Mouse (Mus musculus) left cerebral cortex, adult 9 months (tissue): ENCODE measurements at regions not wholly inside any gene's neighbourhood (a gene's known extent, or its start where the extent isn't known, plus 50 kb on each side); places are given as distances from the start of the nearest gene placed in this dataset.

ENCODE experiments used
- DNase-seq, 2 experiments: peaks; one replicate each; pipeline ENCODE4 v3.0.0; 2022; ENCODE audit warnings: low spot score in 2 of 2

DNA sequence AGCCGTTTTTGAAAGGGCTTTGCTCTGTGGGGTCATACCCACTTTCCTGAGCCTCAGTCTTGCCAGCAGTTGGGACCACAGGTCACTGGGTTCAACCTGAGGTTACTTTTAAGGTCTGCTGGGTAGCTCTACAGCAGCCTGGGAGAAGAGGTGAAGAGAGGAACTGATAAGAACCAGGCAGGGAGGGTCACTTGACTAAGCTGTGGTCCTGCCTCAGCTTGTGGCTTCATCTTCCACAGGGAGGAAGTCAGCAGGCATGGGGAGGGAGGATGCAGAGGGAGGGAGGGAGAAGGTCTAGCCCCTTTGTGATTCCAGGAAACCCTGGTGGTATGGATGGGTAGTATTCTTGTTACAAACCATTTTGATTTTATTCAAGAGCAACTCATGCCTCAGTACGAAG, 59.9 kb upstream of the Lrpap1 start:
- no peak for DNase-seq

DNA sequence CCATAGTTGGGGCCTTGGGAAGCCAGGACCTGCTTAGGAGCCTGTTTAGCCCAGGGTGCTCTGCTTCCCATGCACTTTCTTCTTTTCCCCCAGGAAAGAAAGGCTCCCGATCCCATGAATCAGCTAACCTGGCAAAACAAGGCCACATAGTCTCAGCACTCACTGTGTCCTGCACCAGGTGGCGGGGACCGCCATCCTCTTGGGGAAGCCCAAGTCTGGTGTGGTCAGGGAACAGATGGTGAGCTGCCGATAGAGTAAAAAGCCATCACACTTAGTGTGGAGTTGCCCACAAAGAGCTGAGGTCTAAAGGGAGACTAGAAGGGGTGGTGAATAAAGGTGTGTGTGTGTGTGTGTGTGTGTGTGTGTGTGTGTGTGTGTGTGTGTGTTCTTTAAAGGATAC, 57.0 kb upstream of the Lrpap1 start:
- DNase-seq, result no peak

DNA sequence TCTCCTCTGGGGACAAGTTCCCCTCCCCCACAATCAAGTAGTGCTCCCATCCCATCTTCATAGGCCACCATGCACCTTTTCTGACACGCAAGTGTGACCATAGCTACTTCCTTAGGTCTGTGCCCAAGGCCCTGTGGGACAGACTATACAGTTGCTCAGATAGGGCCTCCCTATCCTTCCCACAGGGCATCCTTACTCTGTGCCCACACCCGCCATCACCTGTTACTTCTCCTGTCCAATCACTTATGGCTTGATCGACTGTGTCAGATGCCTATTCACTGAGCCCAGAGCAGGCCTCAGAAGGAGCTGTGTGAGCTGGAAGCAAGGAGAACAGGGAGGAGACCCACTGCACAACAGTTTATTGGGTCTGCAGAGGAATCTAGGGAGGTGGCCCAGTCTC, 56.6 kb upstream of the Lrpap1 start:
- DNase-seq, result no peak

DNA sequence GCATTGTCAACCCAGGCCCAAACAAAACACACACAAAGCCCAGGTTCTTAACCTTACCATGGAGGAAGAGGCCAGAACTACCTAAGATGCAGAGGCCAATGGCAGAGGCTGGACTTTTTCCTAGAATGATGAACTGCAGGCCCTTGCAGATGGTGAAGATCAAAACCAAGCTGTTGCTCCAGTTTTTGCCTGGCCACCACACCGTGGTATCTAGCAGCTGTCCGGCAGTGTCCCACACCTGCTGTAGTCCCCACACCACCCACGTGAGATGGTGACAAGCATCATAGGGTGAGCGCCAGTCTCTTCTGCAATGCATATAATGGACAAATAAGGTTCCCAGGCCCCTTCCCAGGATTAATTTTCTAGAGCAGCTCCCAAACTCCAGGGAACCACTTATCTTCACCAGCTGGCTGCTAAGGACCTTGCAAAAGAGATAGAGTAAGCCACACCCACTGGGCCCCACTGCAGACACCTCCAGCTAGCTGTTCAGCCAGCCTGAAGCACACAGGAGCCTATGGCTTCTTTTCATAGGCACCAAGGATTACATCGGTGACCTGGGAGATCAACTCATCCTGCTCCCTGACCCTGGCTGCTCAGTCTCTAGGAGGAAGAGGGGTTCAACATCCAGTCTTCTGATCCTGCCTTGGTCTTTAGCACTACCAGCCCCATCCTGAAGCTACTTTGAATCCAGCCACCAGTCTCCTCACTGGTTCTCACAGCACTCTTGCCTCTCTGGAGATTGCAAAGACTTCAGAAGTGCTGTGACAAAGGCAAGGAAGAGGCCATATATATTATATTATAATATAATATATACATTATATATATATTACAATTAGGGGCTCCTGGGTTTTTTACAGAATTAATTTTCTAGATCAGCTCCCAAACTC, 55.6 kb upstream of the Lrpap1 start:
- no peak for DNase-seq

DNA sequence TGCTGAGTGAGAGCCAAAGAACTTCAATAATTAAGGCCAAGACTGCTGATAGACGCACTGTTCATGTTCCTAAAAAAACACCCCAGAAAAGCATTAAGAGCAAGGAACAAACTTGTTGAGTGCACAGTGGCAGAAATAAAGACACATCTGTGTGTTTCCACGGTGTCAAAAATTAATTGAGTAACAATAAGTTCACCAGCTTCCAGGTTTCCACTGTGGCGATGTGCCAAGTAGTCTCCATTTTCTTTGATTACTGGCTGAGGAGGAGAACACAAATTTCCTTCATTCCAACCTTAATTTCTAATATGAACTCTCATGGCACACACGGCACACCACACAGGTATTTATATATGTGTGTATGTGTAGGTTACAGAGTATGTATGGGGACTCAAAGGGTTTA, 54.3 kb upstream of the Lrpap1 start:
- no peak for DNase-seq

DNA sequence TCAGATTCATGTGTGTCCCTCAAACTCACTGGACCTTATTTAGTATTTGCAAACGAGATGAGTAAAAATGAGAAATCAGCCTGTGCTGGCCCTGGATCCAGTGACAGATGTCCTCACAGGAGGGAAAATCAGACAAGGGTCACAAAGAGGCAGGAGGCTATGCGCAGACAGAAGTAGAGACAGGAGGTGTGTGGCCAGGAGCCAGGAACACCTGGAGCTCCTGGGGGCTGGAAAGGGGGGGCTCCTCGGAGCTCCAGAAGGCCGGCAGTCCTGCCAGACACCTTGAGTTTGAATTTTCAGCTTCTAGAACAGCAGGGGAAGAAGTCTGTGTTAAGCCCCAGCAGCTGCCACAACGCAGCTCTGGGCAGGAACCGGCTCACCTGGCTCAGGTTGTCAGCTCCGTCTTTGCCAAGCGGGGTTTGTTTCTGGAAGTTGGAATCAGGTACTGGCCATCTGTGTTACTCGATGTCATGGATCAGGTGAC, 53.7 kb upstream of the Lrpap1 start:
- DNase-seq, result no peak

DNA sequence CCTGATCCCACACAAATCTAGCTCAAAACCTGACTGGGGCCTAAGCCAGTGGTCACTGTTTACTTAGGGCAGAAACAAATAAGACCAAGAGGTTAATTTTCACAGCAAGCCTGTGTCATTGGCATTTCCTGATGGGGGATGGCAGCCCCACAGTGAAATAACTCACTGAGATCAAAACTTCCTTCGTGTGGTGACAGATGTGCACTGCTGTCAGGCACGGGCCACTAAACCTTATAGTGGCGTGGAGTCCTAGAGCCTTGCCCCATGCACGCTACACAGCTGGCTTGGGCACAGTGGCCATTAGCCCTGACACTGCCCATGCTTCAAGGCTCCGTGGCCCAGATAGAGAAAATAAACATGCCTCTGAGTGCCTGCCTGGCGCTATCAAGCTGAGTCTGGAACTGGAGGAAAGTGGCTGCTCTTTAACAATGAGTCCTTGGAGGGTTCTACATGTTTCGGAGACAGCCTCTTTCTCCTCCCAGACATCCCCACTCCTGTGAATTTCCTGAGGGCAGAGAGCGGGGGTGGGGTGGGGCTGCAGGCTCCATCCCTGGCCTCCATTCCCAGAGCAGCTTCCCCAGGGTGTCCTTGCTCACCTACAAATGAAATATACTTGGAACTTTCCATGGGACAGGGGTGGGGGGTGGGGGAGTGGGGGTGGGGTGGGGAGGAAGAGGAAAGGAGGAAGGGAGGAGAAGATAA, 52.9 kb upstream of the Lrpap1 start:
- DNase-seq, result no peak

DNA sequence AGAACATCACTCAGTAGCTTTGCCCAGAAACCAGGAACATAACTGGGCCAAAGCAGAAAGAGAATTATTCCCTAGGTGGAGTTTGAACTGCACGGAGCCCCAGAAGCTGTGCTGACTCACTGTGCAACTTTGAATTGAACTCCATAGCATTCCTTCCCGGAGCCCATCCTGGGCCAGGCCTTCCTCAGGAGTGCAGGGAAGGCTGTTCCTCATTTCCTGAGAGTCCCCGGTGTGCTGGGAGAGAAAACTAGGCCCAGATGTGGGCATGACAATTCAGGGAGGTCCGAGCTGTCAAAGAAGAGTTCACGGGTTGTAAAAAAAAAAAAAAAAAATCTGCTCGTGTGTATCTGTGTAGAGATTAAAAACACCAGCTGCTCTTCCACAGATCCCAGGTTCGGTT, 50.8 kb upstream of the Lrpap1 start:
- no peak for DNase-seq

DNA sequence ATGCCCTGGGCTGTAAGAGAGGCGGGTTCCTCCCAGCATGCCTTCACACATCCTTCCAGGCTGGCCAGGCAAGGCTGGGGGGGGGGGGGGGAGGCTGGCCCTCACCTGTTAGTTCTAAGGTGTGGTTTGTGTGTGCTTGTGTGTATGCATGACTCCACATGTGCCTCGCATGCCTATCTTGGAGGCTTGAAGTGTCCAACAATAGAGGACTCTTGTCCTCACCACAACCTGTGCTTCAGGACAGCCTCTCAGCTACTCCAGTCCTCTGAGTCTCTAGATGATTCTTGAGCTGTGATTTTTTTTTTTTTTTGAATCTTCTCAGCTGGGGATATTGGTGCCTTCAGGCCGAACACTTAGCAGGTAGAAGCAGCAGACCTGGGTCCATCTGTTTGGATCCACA, 50.2 kb upstream of the Lrpap1 start:
- no peak for DNase-seq
